Mouse (Mus musculus) megakaryocyte, embryonic 14.5 days (primary cell): Measurements from ENCODE around the gene Mgl2.

Experiments
- FLI1 ChIP-seq: IDR thresholded peaks from 2 replicates; pipeline ENCODE4 v1.6.1; 2012; ENCODE audit warnings: low read length, inconsistent platforms, mixed read lengths
- GATA1 ChIP-seq: IDR thresholded peaks from 3 replicates; pipeline ENCODE4 v1.6.1; 2012; ENCODE audit warnings: mixed read lengths, low read length, inconsistent platforms, borderline replicate concordance

GRCm38 (mm10) chr11:70139171-70139570 lies 9.0 kb downstream of the Mgl2 start:
- TF ChIP-seq GATA1 (no peak), FLI1 (no peak)
